Mouse (Mus musculus) naive thymus-derived CD4-positive, alpha-beta T cell, adult 2 months (primary cell): ENCODE measurements at regions not wholly inside any gene's neighbourhood (a gene's known extent, or its start where the extent isn't known, plus 50 kb on each side); places are given as distances from the start of the nearest gene placed in this dataset.

Experiments
- DNase-seq: peaks from one replicate; pipeline ENCODE4 v3.0.0-alpha.2; 2011; ENCODE audit warnings: low read depth

DNA sequence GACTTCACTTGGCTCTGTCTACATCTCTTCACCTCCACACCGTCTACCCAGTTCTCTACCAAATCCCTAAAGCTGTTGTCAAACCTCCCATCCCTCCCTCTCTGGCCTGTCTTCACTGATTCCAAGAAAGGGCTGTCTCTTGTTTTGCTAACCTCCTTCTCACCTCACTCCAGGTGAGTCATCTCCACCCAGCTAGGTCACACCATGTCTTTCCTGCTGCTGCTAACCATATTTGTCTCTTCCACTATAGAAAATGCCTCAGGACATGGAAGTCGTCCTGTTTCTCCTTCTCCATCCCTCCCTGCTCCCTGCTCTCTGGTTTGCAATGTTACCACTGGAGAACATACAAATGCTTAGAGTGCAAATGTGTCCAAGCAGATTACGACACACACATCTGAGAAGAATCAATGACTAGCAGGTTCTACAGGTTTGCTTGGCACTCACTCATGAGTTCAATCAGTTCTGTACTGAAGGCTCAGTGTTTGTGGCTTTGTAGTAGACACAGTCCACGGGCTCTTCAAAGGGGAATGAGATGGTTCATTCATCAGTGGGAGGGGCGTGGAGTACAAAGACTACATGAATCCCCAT is 424.1 kb downstream of the Fgf9 start:
- DNase-seq, result no peak

DNA sequence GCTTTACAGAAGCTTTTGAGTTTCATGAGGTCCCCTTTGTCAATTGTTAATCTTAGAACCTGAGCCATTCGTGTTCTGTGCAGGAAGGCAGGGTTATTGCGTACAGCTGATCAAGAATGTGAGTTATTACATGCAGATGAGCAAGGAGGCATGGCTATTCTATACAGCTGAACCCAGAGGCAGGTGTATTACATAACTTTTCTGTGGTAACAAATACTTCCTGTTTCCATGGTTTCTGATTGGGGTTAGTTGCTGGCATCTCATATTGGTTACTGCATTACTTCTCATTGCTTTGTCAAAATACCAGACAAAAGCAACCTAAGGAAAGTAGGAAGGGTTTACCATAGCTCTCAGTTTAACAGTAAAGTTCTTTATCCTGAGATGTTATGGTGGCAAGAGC is 421.8 kb downstream of the Fgf9 start:
- DNase-seq, result no peak

DNA sequence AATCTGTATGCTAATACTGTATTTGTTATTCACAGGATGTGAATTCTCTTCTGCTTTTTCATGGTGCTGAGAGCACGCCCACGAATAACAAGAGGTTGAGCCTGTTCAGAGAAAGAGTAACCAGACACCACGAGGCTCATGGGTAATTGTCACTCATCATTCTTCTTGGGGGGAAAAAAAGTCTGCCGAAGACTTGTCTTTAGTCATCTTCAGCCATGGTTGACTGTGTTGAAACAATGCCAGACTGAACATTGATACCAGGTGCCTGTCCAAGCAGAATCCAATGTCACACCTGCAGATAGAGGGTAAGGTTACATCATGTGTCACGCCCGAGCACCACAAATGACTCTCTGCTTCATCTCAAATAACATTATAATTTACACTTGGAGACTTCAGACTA is 418.5 kb downstream of the Fgf9 start:
- DNase-seq, result no peak

DNA sequence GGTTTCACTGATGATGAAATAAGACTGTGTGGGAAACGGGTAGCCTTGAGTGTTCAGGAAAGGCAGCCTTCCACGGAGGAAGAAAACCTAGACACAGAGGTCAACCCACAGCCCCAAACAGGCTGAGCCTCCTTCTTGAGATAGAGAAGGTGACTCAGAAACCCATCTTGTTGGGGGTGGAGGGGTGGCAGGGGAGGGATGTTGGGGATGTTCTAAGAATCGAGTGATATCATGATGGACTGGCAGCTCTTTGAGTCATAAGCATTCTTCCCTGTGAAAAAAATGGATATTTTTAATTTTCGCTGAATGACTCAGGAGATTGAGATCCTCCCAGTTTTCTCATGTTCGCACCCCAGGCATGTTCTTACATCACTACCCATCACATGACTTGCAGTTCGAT is 417.5 kb downstream of the Fgf9 start:
- DNase-seq, result no peak

DNA sequence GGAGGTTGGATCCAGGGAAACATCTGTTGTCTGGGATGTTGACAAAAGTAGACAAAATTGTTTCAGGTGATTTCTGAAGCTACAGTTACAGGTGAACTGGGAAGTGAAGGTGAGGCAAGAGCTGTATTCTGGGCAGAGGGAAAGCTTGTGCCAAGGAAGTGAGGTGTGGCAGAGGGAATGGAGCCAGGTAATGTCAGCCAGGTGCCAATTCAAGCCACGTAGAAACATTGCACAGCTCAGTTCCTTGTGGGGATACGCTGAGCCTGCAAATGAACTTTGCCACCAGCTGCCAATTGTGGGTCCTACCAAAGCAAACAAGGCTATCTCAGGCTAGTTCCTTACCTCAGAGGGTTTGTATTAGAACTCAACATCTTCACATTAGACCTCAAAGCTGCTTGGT is 410.1 kb downstream of the Fgf9 start:
- no peak for DNase-seq

DNA sequence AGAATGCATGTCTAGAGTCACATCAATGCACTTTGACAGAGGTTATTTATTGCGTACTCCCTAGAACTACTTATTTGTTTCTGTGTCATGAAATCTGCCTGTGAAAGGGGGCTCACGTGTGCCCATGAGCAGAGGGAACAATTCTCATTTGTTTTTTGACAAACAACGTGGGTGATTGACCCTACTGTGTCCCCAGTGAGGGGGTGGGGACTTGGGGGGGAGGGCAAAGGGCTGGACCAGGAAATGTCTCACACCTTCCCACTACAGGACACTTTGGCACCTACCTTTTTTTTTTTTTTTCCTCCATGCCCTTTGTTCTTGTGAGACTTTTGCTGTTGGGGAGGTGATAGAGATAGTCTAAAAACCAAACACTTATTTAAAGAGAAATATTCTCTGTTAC is 400.3 kb downstream of the Fgf9 start:
- DNase-seq, result no peak

DNA sequence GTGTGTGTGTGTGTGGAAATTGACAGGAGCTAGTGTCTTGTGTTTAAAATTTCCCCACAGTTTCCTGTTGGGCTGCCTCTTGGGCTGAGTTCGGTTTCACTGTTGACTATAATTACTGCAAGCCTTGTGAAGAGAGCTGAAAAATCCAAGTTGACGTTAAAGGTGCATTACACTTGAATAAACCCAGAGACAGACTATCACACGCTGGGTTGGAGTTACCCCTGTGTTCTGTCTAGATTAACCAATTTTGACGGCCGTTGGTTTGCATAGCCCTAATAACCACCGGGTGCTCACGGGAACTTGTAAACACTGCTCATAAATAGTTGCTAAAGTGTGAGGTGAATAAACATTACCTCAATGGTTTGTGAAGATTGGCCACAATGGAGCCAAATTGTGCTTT is 398.1 kb downstream of the Fgf9 start:
- no peak for DNase-seq

DNA sequence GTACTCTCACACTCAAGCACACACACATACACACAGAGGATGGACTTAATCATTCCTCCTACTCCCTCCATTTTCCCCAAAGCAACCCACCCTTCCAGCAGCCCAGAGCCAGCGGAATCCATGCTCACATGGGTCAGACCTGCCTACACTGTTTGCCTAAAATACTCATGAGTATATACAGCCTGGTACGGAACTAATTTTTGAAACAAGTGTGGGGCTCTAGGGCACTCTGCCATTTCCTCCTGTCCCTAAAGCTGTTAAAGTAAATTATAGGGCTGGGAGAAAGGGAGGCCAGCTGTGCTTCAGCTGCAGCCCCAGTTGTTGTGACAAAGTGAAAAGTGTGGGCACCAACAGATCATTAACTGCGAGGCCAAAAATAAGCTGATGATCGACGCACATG is 397.5 kb downstream of the Fgf9 start:
- no peak for DNase-seq

DNA sequence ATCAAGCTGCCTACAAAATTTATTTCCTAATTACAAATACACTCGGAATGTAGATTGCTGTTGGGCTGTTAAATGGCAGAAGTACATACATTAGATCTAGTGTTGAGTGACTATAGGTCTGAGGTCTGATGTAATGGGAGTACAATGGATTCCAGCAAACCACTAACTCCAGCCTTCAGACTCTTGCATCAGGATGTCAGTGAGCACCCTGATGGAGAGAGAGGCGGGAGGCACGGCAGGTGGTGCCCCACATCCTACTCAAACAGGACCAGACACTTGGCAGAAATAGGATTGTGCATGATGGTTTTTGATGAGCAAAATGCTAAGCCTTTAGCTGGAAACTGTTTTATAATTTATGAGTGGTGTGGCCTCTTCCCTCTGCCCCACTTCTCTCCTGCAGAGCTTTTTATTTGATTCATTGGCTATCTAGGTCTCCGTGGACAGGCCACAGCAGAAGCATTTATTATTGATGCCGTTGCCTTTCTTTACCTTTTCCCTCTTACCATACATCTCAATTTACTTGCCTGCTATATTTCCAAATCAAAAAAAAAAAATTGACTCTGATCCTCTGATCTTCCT is 376.5 kb downstream of the Fgf9 start:
- no peak for DNase-seq

DNA sequence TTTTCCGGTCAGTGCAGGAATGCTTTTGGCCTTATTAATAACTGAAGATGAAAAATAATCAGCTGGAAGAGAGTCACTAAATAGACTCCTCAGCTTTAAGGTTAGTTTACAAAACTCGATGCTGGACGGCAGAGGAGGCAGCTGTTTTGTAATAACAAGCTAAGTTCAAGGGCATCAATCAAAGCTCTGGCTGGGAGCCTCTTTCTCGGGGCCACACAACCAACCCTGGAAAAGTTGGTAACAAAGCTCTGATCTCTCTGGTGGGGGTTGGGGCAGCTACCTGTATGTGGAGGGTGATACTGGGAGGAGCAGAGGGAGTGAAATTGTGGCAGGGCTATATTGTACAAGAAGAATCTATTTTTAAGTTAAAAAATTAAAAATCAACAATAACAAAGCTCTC is 374.1 kb downstream of the Fgf9 start:
- no peak for DNase-seq

DNA sequence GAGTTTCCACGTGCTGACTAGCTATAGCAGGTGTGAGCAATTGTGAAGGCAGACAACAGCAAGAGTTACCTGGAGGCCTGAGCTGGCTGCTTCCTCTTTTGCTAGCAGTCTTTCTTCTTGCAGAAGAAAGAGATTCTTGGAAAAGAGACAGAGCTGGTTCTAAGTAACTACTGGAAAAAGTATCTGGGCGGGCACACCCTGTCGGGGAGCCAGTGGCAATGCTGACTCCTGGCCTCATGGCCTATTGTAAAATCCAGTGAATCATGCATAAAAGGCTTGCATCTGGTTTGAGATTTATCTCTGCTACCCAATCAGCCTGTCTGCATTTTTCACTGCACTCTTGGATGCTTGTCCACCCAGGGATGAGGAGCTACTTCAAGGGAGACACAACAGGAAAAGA is 372.2 kb downstream of the Fgf9 start:
- no peak for DNase-seq

DNA sequence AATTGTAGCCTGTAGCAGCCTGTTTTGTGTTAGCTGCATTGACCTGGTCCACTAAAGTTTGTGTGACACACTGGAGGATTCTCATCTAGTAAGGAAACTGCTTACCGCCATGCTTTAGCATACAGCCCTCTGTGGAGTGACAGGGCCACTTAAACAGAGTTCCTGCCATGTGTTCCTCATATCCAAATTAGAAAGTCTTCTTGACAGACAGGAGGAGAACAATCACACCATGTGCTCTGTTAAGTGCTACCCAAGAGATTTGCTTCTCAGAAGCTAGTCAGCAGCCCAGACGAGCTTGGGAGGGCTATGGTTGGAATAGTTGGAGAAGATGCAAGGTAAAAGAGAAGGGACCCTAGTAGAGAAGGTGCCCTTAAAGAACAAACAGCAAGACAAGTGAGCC is 369.6 kb downstream of the Fgf9 start:
- DNase-seq, result no peak

DNA sequence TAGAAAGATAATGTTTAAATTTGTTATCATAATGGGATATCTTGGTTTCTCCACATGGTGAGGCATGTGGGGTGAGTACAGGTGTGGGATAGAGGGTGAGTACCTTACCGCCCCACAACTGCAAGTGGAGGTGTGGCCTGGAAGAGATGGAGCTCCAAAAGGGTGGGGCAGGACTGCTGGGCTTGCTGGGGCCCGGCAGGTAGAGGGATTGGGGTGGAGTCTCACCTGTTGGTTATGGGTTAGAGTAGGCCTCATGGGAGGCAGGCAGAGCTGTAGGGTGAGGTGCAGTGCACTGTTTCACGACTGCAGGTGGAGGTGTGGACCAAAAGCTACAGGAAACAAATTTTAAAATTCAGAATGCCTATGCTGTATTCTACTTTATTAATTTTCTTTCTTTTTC is 365.7 kb downstream of the Fgf9 start:
- DNase-seq, result no peak

DNA sequence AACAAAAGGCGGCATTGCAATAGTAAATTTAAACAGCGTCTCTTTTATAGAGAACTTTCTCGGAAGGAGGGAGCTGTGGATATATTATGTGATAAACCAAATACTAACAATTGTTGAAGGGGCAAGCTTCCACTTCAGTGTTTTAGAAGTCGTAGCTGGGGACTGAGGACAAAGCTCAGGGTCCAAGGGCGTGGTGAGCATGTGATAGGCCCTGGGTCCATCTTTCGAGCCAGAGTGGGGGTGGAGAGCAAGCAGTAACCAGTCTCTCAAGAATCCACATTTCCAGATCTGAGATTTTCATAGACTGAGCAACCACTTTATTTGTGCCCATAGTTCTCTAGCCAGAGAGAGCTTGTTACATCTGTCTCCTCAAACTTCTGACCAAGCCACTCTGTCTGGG is 356.1 kb downstream of the Fgf9 start:
- DNase-seq, result no peak

DNA sequence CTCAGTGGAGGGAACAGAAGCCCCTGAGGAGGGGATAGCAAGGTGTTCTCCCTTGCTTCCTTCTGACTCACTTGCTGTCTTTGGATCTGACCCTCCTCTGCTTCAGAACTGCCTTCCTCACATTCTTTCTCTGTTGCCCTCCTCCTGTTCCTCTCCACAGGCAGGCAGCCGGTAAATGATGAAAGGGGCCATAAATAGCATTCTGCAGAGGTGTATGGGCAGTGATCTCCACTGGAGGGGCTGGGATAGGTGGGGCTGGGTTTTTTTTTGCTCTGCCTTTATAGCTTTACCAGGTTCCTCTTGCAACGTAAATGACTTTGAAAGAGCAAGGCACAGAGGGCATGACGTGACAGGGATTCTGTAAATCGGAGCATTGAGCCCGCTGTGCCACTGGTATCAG is 351.6 kb downstream of the Fgf9 start:
- no peak for DNase-seq

DNA sequence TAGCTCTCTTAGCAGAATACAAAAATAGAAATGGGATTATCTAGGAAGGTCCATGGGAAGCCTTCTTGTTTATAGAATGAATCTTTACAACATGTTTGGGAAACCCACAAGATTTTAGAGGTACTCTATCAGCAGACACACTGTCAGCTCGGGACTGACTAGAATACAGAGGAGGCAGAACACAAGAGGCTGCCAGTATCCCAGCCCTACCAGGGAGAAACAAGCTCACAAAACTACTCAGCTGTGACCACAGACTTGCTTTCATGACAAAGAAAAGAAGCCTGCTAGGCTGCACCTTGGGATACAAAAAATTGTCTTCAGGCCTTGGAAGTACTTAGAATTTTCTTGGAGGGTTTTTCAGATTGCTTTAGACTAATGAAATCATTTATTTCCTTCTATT is 347.2 kb downstream of the Fgf9 start:
- DNase-seq, result no peak

DNA sequence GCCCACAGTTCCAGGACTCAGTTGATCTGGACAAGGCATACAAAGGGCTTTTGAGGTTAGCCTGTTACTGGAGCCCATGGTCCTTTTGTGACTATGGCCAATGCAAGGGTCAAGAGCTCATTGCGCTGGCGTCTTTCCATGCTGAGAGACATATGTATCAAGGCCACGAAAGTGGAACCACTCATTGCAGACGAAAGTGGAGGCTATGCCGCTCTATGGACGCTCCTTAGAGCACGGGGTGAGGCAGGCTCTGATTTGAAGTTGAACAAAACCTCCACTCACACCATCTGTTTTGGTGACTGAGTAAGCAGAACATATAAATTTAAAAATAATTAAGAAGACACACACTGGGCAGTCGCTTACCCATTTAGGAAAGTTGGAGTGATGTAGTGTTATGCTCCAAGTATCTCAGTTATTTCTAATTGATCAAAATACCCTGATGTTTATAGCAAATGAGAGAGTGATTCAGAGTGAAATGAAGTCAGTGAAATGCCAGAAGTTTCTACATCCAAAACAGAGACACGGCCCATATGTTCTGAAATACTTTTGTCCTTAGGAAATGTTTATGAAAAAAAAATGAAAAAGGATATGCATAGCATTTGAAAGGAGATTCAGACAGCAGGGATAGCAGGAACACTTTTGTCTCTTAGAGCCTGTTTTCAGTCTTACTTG is 321.8 kb downstream of the Fgf9 start:
- DNase-seq, result no peak

DNA sequence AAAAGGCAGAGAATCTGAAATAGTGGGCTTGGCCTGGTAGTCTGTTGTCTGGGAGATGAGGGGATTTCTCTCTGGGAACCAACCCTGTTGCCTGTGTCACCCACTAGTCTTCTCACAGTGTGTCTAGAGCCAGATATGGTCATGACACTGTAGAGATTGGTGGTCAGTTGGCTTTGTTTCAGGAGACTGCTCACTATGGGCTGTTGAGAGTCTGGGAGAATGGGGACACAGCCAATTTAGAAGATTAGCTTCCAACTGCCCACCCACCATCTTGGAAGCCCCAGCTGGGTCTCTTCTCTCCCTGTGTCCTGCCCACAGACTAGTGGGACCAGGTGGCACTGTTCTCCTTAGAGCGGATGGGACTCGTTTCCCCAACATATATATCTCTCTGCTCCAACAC is 320.4 kb downstream of the Fgf9 start:
- DNase-seq, result no peak

DNA sequence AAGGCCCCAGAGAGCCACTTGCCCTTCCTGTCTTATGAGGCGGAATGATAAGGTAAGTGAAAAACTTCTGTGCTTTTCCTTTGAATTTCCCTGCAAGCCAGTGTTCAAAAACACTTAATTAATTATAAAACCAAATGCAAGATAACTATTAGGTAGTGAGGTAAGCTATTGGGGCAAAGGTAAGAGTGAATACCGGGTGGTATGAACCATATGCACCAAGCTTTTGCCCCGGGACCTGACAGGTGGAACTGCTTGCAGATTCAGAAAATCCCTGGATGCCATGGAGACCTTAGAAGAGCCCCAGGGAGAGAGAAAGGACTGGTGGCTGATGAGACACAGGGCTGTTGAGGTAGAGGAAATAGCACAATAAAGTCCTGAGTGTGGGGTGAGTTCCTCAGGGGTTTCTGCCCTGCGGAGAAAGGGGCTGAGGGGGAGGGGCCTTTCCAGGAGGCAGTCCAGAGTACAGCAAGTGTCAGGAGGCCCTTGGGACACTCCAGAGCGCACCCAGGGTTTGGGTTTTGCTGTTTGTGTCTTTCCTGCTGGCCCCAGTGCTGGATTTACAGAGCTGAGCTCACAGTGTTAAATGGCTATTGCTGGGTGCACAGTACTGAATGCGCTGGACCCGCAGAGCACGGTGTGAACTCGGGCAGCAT is 317.1 kb downstream of the Fgf9 start:
- no peak for DNase-seq

DNA sequence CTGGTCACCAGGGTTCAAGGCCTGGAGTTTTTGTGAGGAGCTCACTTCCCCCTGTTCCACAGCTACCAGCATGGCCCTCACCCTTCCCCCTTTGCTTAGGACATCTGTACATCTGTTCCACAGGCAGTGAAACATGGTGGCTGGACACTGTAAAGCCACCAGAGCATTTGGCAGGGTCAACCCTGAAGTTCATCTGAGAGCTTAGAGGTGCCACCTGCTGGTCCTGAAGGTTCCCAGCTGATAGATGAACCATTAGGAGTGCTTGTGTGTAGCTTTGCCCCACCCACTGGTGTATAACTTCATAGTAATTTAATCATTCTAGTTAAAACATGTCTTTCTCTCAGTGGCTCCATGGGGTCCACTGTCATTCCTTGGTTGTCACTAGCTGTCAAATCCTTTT is 304.7 kb downstream of the Fgf9 start:
- DNase-seq, result no peak

DNA sequence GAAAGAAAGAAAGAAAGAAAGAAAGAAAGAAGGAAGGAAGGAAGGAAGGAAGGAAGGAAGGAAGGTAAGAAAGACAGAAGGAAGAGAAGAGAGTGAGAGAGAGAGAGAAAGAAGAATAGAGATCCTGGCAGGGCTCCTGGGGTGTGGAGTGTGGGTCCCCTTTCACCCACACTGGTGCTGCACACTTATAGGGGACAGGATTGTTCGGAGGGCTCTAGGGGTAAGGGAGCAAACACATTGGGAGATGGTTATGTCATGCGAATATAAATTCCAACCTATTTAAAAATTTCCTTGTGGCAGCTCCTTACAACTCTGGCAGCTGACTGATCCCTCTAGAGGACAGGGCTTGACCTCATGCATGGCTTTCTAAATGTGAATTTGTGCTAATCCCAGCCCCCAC is 286.5 kb downstream of the Fgf9 start:
- DNase-seq, result no peak

DNA sequence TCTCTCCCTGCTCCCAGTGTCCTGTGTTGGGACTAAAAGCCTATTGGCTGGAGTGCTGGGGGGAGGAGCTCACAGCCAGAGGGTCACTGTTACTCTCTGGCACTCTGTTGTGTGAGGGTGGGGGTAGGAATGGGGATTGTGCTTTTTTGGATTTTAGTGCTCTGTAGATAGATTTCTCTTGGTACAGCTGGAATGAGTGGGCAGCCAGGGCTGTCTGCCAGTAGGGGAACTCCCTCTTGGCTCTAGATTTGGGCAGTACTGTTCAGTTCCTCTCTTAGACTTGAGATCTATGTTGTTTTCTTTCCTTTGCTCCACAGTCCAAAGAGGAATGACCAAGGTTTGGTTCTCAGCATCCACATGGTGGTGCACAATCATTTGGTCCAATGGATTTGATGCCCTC is 282.6 kb downstream of the Fgf9 start:
- no peak for DNase-seq

DNA sequence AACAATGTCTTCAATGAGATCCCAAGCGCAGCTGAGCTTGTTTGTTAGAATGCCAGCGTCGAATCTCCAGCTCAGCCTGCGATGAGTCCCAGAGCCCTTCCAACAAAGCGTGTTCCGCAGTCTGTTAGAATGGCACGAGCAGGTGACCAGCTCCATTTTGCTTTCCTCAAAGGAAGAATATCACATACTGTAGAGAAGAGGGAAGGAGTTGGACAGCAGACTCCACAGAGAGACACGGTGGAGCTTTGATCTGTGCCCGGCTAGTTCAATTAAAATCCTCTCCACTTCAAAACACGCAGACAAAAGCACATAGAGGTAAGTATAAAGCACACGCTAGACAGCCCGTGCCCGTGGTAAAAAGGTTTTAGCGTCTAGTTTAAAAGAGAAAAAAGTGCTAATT is 265.8 kb downstream of the Fgf9 start:
- no peak for DNase-seq

DNA sequence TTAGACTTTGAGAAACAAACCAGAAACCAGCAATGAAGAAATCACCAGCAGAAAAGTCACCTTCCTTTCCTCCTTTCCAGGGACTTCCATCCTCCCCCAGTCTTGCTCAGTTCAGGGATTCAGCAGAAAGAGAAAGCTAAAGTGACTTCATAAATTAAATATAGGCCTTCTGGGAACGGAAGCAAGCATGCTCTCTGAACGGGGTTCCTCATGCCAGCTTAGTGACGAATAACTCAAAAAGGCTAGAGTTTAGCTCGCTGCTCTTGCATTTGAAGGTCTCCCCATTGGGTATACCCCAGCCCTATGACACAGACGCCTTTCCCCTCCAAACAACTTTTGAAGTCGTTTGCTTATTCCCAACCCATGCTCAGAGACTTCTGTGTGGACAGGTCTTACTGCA is 252.8 kb downstream of the Fgf9 start:
- no peak for DNase-seq
